Mouse (Mus musculus): Measurements from ENCODE around the gene Ppp2r2d. TPM values are rescaled to one million over a fixed set of nuclear protein-coding genes. Genes with fewer than 3 reads are reported as not detected.

Ppp2r2d gene
- total RNA-seq, 2 experiments from 2014 or later, result 70.4 to 77.9 TPM

GRCm38 (mm10) chr7:138856670-138857069, 10.8 kb downstream of the Ppp2r2d start:
- DNase-seq, result peak; percentile 56 to 62

DNA sequence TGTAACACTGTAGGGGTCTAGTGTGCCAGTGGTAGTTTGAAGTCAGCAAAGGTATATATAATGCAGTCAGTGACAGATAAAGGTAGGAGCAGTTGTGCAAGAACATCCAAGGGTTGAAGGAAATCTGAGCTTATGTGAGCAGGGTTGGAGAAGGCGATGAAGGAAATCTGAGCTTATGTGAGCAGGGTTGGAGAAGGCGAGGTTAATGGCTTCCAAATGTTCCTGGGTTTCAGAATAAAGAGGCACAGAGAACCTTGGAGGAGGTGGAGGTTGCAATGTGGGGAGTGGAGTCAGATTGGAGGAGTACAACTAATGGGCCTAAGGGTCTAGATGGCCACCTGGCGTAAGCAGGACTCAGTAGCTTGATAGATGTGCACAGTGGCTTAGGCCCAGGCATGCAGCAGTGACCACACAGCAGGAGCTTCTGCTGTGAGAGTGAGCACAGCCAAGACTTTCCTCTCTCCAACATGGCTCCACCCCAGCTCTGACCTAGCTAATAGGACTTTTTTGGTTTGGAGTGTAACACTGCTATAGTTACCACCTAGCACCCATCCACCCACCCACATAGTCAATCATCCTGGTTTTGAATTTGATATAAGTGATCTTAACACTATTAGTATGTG, 18.2 kb downstream of the Ppp2r2d start:
- DNase-seq, result no peak

- no peak for DNase-seq
Observed at GRCm38 (mm10) chr7:138864776-138865175, 18.9 kb downstream of the Ppp2r2d start.

DNA sequence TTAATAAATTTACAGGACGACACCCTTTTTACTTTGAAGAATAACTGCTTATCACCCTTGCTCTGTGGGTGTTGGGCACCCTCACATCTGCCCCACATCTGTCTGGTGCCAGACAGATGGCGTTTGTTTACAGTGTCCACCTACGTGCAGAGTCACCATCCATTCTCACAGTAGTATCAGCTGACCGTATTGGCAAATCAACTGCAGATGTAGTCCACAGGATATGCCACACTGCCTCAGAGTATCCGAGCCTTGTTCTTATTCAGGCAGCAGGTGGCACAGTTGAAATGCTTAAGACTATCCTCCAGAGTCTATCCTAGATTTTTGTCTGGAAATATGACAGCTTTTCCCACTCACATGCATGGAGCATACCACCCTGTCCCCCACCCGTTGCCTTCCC, 21.4 kb downstream of the Ppp2r2d start:
- DNase-seq, result no peak

DNA sequence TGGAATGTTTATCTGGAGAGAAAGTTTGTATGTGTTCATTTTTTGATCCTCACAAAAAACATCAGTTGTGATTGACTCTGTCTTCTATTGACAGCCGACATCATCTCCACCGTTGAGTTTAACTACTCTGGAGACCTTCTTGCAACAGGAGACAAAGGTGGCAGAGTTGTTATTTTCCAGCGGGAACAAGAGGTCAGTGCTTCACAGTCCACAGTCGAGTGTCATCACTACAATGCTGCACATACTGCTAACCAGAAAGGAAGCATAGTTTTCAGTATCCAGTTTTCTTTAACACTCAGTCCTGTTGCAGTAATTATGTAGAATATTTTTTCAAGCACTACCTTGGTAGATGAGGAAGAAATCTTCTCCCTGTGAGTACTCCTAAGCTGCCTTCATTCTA, 22.4 kb downstream of the Ppp2r2d start:
- no peak for DNase-seq

GRCm38 (mm10) chr7:138872956-138873355, 27.1 kb downstream of the Ppp2r2d start:
- DNase-seq, result no peak

GRCm38 (mm10) chr7:138875031-138875430, 29.2 kb downstream of the Ppp2r2d start:
- no peak for DNase-seq

DNA sequence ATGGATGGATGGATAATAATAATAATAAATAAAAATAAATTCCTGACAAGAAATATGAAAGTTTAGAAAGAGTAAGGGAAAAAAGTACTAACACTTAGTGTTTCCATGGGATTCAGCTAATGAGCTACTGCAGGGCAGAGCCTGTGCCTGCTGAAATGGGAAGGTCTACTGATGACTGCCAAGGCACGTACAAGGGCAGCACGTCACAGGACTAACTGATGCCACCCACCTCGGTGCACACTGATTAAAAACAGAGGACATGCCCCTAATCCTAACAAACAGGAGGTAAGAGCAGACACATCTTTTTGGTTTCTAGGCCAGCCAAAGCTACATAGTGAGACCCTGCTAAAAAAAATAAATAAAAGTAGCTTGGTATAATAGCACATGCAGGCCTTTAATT, 37.8 kb downstream of the Ppp2r2d start:
- no peak for DNase-seq

- no peak for DNase-seq
Observed at GRCm38 (mm10) chr7:138885365-138886289, 39.7 kb downstream of the Ppp2r2d start.

DNA sequence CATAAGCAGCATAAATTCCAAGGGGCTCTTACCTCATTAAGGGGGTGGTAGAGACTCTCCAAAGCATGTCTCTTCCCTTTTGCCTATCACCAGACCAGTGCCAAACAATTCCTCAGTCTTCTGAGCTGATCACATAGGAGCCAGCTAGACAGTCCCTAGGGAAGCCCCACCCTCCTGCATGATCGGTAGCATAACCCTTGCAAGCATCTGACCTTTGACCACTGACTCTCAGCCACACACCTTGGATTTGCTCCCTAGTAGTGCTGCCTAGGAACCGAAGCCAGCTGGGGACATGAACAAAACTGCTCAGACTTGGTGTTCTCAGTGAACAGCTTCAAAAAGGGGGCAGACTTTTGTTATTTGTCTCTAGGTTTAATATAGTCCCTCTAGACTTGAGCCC, 52.2 kb downstream of the Ppp2r2d start:
- DNase-seq, result no peak

DNA sequence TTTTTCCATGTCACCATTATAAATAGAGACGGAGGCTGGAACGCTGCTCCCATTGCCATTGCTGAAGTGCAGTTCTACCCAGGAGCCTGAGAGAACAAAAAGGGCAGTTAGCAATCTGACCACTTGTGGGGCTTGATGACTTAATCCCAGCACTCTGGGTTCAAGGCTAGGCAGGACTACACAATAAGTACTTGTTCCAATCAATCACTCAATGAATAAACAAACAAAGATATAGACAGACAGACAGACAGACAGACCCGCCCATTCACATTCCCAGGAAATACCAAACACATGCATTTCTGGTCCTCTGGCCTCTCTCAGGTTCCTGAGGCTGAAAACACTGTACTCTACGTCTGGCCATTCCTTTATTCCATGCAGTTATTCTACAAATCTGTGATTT, 52.9 kb downstream of the Ppp2r2d start:
- no peak for DNase-seq

- DNase-seq, result peak in 1 of 2 experiments; percentile 26
Observed at GRCm38 (mm10) chr7:138903886-138904435, 58.1 kb downstream of the Ppp2r2d start.

- no peak for DNase-seq
Observed at GRCm38 (mm10) chr7:138906441-138906840, 60.6 kb downstream of the Ppp2r2d start.

GRCm38 (mm10) chr7:138907043-138907442, 61.2 kb downstream of the Ppp2r2d start:
- peak; percentile 61 to 65 for DNase-seq

DNA sequence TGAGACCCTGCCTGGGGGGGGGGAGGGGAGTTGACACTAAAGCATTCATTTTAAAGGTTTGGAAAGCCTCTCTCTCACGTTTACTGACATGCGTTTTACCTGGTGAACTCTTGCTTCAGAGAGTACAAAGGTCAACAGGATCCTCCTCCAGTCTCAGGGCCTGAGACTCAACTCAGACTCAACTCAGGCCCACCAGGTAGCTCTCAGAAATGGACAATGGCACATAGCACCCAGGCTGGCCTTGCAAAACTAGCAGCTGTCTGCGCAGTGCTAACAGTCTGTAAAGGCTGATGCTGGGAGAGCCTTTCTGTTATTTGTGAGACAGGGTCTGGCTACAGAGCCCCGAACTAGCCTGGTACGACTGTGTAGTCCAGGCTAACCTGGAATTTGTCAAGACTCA, 62.1 kb downstream of the Ppp2r2d start:
- no peak for DNase-seq

DNA sequence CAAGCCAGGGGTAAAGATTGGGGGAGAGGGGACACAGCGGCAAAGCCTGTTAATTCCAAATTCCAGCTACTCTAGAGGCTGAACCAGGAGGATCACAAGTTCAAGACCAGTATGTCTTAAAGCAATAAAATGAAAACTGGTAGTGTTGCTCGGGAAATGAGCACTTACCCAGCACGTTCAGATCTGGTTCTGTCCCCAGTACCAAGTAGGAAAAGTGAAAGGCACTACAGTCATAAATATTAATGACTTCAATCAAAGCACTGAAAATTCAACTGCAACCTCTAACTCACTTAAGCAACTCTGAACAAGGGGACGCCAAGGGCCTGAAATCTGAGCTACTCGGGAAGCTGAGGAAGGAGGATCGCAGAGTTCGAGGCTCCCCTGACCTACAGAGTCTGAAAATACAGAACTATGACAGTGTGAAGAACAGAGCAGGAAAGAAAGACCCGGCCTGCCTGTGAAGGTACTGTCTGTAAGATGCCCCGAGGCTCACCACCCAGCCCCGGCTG, 62.9 kb downstream of the Ppp2r2d start:
- no peak for DNase-seq

DNA sequence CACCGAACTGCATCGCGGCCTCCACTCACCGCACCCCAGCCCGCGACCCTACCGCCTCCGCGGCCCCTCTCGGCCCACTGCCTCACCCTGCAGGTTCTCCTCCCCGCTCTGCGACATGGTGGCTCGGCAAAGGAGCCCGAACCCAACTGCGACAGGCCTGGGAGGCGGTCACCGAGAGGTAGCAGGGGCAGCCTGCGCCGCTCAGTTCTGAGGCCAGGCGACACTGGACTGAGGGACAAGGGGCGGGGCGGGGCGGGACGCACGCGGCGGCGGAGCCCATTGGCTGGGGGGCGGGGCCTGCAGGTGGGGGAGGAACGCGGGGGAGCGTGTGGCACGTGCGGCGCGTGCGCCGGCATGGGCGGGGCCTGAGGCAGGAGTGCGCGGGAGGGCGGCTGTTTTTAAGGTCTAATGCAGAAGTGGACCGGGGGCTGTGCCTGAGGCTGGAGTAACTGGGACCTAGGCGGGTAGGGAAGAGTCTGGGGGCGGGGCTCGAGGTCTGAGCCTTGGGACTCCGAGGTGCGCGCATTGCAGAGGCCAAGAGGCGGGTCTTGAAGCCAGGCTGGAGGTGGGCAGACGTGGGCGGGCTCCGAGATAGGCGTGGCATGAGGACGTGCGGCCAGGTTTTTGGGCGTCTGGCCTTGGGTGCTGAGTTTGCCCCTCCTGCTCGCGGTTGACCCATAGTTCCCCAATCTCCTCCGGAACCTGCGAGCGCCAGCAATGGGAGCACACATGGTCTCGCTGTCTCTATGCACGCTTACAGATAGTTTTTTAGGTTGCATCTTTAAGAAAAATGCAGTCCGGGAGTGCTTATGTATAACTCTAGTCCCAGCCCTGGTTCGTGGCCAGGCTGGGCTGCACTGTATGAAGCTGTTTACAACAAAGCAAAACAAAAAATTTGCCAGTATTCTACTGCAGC, 63.7 kb downstream of the Ppp2r2d start, which contains the start of gene Bnip3:
TSS of gene Bnip3 (minus strand) at position 243 of the 916 bp plus-strand sequence.
- peak; percentile 94 to 97 for DNase-seq

DNA sequence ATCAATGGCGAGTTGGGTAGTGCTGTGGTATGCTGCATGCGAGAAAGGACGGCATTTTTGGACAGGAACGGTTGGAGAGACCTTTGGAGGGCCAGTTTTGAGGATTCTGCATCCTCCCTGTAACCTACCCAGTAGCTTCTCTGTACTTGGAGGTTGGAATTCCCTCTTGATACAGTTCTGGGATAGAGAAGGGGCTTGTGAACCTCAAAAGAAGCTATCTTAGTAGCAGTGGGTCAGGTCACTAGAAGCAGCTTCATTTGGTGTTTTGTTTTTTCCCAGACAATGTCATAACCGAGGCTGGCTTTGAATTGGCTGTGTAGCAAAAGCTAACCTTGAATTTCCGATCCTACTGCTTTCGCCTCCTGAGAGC, 64.3 kb downstream of the Ppp2r2d start:
- no peak for DNase-seq

- DNase-seq, result peak; percentile 18 to 53
Observed at GRCm38 (mm10) chr7:138913616-138914015, 67.7 kb downstream of the Ppp2r2d start.

GRCm38 (mm10) chr7:138919156-138919944, 73.5 kb downstream of the Ppp2r2d start:
- peak; percentile 87 to 90 for DNase-seq

GRCm38 (mm10) chr7:138921611-138922010, 75.7 kb downstream of the Ppp2r2d start:
- peak in 1 of 2 experiments; percentile 34 for DNase-seq

All from adrenal gland, postnatal 36 days (tissue).